Mouse (Mus musculus) small intestine, adult 2 months (tissue): ENCODE data around the gene Hax1.

Source experiments
- CTCF ChIP-seq: fragments of 200-500 bp; IDR thresholded peaks from 2 replicates; pipeline ENCODE4 v1.5.1; 2012; ENCODE audit warnings: low read depth, mild to moderate bottlenecking, control low read depth, inconsistent platforms, low read length, moderate library complexity, mixed read lengths; ENCODE audit not compliant: insufficient replicate concordance, insufficient read length; ENCODE audit errors: extremely low read depth
- POLR2A ChIP-seq: fragments of 200-500 bp; IDR thresholded peaks from 2 replicates; pipeline ENCODE4 v1.6.1; 2012; ENCODE audit warnings: low read depth, mild to moderate bottlenecking, control low read depth, inconsistent platforms, low read length, moderate library complexity

DNA sequence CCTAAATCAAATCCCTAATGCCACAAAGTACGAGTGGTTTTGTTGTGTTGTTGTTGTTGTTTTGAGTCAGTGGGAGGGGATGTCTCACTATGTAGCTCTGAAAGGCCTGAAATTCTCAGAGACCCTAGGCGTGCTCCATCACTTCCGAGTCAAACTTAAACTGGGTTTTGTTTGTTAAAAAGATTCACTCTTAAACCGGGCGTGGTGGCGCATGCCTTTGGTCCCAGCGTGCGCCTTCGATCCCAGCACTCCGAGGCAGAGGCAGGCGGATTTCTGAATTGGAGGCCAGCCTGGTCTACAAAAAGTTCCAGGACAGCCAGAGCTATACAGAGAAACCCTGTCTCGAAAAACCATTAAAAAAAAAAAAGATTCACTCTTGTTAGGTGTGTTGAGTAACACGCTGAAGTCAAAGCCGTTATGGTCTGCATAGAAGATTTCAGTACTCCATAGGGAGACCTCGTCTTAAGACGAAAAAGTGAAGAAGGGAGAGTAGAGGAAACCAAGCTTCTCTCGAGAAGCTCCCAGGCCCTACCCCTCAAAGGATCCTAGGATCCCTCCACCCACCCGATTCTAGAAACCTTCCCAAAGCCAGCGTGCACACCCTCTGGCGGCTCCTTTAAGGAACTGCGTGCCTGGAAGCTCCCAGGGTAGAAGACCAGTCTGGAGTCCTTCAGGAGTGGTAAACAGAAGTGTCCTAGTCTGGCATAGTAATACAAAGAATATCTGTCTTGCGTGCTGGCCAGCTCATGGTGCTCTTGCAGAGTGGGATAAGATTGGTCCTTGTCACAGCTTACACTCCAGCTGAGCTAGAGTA, 34.4 kb downstream of the Hax1 start:
- TF ChIP-seq CTCF (peak; percentile 76; the same call in 1 of the 2 replicates), POLR2A (no peak)
